ENCODE assay signal across 21 mouse cellular contexts in genomic region chr3:34006301-34006700, GRCm38 (mm10).
"Had no signal": no experiment of that assay in that cellular context is flagged by ENCODE, and none has a peak within 500 bp of the region (broad histone marks: within the 10 kb centered on the region; RNA-seq: fewer than 3 reads in every experiment).

No protein-coding gene starts in this region.

- ATAC-seq: inflammation-experienced regulatory T-cells, adult 6 months; liver, embryonic 12.5 days; midbrain, embryonic 16.5 days had no signal

- H3K36me3 ChIP-seq: limb, embryonic 10.5 days; limb, embryonic 13.5 days; liver, embryonic 12.5 days; liver, embryonic 15.5 days; lung, embryonic 15.5 days; midbrain, embryonic 12.5 days; neural tube, embryonic 13.5 days had no signal

- H3K27ac ChIP-seq: layer of hippocampus, adult 2 months; limb, embryonic 10.5 days; limb, embryonic 13.5 days; liver, embryonic 12.5 days; liver, embryonic 15.5 days; lung, embryonic 15.5 days; macrophage; midbrain, embryonic 12.5 days; neural tube, embryonic 13.5 days; stomach, postnatal 0 days had no signal

- DNase-seq: kidney, postnatal 25 days; layer of hippocampus, adult 9-11 months; liver; lung, postnatal 14 days; right cerebral cortex, adult 18-20 months; right cerebral cortex, postnatal 14 days; right cerebral cortex, postnatal 4 days; thymus, postnatal 25 days had no signal

- H3K4me1 ChIP-seq: liver, embryonic 12.5 days; liver, embryonic 15.5 days; lung, embryonic 15.5 days; neural tube, embryonic 13.5 days had no signal

- H3K4me2 ChIP-seq: limb, embryonic 13.5 days; liver, embryonic 12.5 days; liver, embryonic 15.5 days; lung, embryonic 15.5 days; midbrain, embryonic 12.5 days; neural tube, embryonic 13.5 days had no signal

- H3K9ac ChIP-seq: limb, embryonic 13.5 days; liver, embryonic 12.5 days; liver, embryonic 15.5 days; lung, embryonic 15.5 days; midbrain, embryonic 12.5 days; neural tube, embryonic 13.5 days had no signal

- H3K27me3 ChIP-seq: limb, embryonic 13.5 days; liver, embryonic 12.5 days; liver, embryonic 15.5 days; lung, embryonic 15.5 days; midbrain, embryonic 12.5 days; neural tube, embryonic 13.5 days had no signal

- H3K4me3 ChIP-seq: layer of hippocampus, adult 2 months; limb, embryonic 10.5 days; limb, embryonic 13.5 days; liver, embryonic 12.5 days; liver, embryonic 15.5 days; lung, embryonic 15.5 days; midbrain, embryonic 12.5 days; myocyte; neural tube, embryonic 13.5 days had no signal

- H3K9me3 ChIP-seq: limb, embryonic 10.5 days; limb, embryonic 13.5 days; liver, embryonic 12.5 days; liver, embryonic 15.5 days; lung, embryonic 15.5 days; midbrain, embryonic 12.5 days; neural tube, embryonic 13.5 days had no signal
